Mouse (Mus musculus) heart, postnatal 10 days (tissue): ENCODE results near the gene 4930548H24Rik. TPM values are rescaled to one million over a fixed set of nuclear protein-coding genes. Genes with fewer than 3 reads are reported as not detected.
"Not testable (repeated sequence)": the region's sequence is repeated elsewhere in the genome, so short reads cannot be mapped to it uniquely, and the experiment has no call there.

Experiments
- DNase-seq, 2 experiments: peaks; one replicate each; pipeline ENCODE4 v3.0.0; 2021
- intact Hi-C: fragments of 180-260 bp; cut with DNase I; formaldehyde crosslinking; loops from one replicate; pipeline ENCODE4 v1.15.1; 2025
- total RNA-seq, 2 experiments: library from RNA; stranded (reverse); gene quantifications; 2 replicates each; pipeline ENCODE4 v1.2.3; 2021

The 4930548H24Rik gene
- under 1 TPM; 0.22 to 0.32 TPM for total RNA-seq

- intact Hi-C loops: no loop called here
- DNase-seq: no peak
These were observed at the start of gene 4930548H24Rik for GRCm38 (mm10) chr5:31485440-31485839. Gene 4930548H24Rik, plus strand, starts transcription at chr5:31485740.

- DNase-seq: no peak
- intact Hi-C loops: no loop called here
These were observed 34.2 kb upstream of the 4930548H24Rik start for GRCm38 (mm10) chr5:31451336-31451735.

- DNase-seq: peak; percentile 95 to 97
- intact Hi-C loops: no loop called here
These were observed 33.5 kb upstream of the 4930548H24Rik start, which contains the start of gene Zfp512 for GRCm38 (mm10) chr5:31451878-31452561. Gene Zfp512, plus strand, starts transcription at chr5:31452431.

GRCm38 (mm10) chr5:31452562-31452878, 33.0 kb upstream of the 4930548H24Rik start:
- intact Hi-C loops: no loop called here

GRCm38 (mm10) chr5:31452886-31453410, 32.6 kb upstream of the 4930548H24Rik start:
- intact Hi-C loops: no loop called here
- DNase-seq: peak in 1 of 2 experiments; percentile 12

More at GRCm38 (mm10) chr5:31452562-31452878, 33.0 kb upstream of the 4930548H24Rik start:
- DNase-seq: no peak

GRCm38 (mm10) chr5:31467798-31468197, 17.7 kb upstream of the 4930548H24Rik start:
- DNase-seq: peak in 1 of 2 experiments; percentile 2
- intact Hi-C loops: no loop called here

- intact Hi-C loops: no loop called here
- no peak for DNase-seq
These were observed 15.8 kb upstream of the 4930548H24Rik start for GRCm38 (mm10) chr5:31469711-31470110.

GRCm38 (mm10) chr5:31470334-31470733, 15.2 kb upstream of the 4930548H24Rik start:
- intact Hi-C loops: no loop called here
- peak; percentile 48 to 72 for DNase-seq

GRCm38 (mm10) chr5:31480536-31480935, 5.0 kb upstream of the 4930548H24Rik start:
- no peak for DNase-seq
- intact Hi-C loops: no loop called here

GRCm38 (mm10) chr5:31487889-31488288, 2.3 kb downstream of the 4930548H24Rik start:
- intact Hi-C loops: no loop called here

GRCm38 (mm10) chr5:31489116-31489769, 3.7 kb downstream of the 4930548H24Rik start:
- no peak for DNase-seq
- intact Hi-C loops: no loop called here

More at GRCm38 (mm10) chr5:31487889-31488288, 2.3 kb downstream of the 4930548H24Rik start:
- DNase-seq: no peak

- intact Hi-C loops: no loop called here
- DNase-seq: no peak
These were observed 6.5 kb downstream of the 4930548H24Rik start for GRCm38 (mm10) chr5:31492031-31492430.

GRCm38 (mm10) chr5:31494513-31495297, 9.2 kb downstream of the 4930548H24Rik start, which contains the start of gene Gpn1:
Gene Gpn1, plus strand, starts transcription at chr5:31494741.
- intact Hi-C loops: no loop called here
- peak; percentile 94 to 96 for DNase-seq

GRCm38 (mm10) chr5:31504843-31505242, 19.3 kb downstream of the 4930548H24Rik start:
- no peak for DNase-seq
- intact Hi-C loops: no loop called here

- intact Hi-C loops: no loop called here
- DNase-seq: no peak
These were observed 26.9 kb downstream of the 4930548H24Rik start for GRCm38 (mm10) chr5:31512481-31512880.

- DNase-seq: no peak
- intact Hi-C loops: no loop called here
These were observed 35.0 kb downstream of the 4930548H24Rik start for GRCm38 (mm10) chr5:31520556-31520955.

- intact Hi-C loops: no loop called here
- peak; percentile 85 to 90 for DNase-seq
These were observed 41.0 kb downstream of the 4930548H24Rik start, which contains the start of gene Slc4a1ap for GRCm38 (mm10) chr5:31526354-31527116. Gene Slc4a1ap, plus strand, starts transcription at chr5:31526995.

- intact Hi-C loops: no loop called here
- DNase-seq: no peak
These were observed 41.7 kb downstream of the 4930548H24Rik start for GRCm38 (mm10) chr5:31527117-31527680.

GRCm38 (mm10) chr5:31527707-31528106, 42.2 kb downstream of the 4930548H24Rik start, which contains the start of gene Supt7l:
Gene Supt7l, minus strand, starts transcription at chr5:31527807.
- intact Hi-C loops, DNase-seq: not testable (repeated sequence)

GRCm38 (mm10) chr5:31528560-31528959, 43.0 kb downstream of the 4930548H24Rik start:
- DNase-seq: no peak
- intact Hi-C loops: no loop called here
